Mouse (Mus musculus): Measurements from ENCODE around the gene Adarb2.

DNA sequence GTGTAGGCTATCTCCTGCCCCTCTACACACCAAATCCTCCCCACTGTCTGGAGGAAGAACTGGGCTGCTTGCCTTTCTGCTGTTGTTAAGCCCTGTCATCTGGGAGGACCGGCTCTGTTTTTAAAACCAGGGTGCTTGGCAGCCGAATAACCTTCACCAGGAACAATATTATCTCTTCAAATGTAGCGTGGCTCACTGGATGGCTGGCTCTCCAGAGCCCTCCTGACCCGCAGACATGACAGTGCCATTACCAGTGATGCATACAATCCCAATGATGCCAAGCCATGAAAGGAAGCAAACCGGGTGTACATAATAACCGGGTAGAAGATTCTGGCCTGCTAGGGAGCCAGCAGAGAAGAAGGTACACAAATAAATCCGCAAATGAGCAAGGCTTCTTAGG is 360.5 kb downstream of the Adarb2 start:
- no peak for TF ChIP-seq CTCF (IDR thresholded peaks at IDR 0.05; ENCODE audit: borderline replicate concordance, insufficient read depth, low read length)
- no peak for TF ChIP-seq POLR2A (IDR thresholded peaks at IDR 0.05; ENCODE audit: low read depth, low read length)

Data from embryonic fibroblast, embryonic 13.5 days (primary cell).